Mouse (Mus musculus) midbrain, embryonic 12.5 days (tissue): ENCODE measurements at regions not wholly inside any gene's neighbourhood (a gene's known extent, or its start where the extent isn't known, plus 50 kb on each side); places are given as distances from the start of the nearest gene placed in this dataset.

Experiments
- ATAC-seq: fragments of 200-750 bp; cut with Nextera tagmentation; 2 replicates; pipeline ENCODE4 v1.8.0; 2017; ENCODE audit warnings: low read depth, moderate TSS enrichment, moderate library complexity; ENCODE audit not compliant: low FRiP score
- H3K27ac ChIP-seq: fragments of 300-500 bp; sonication (generic); replicated peaks from 2 replicates; pipeline ENCODE4 v1.5.1; 2016; ENCODE audit warnings: mild to moderate bottlenecking
- H3K27me3 ChIP-seq: fragments of 300-500 bp; sonication (generic); 2 replicates; pipeline ENCODE4 v1.6.1; 2016; ENCODE audit warnings: mild to moderate bottlenecking
- H3K36me3 ChIP-seq: fragments of 300-500 bp; sonication (generic); 2 replicates; pipeline ENCODE4 v1.6.1; 2016
- H3K4me1 ChIP-seq: fragments of 300-500 bp; sonication (generic); 2 replicates; pipeline ENCODE4 v1.6.1; 2016
- H3K4me2 ChIP-seq: fragments of 300-500 bp; sonication (generic); replicated peaks from 2 replicates; pipeline ENCODE4 v1.6.1; 2016; ENCODE audit warnings: mild to moderate bottlenecking, moderate library complexity
- H3K4me3 ChIP-seq: fragments of 300-500 bp; sonication (generic); 2 replicates; pipeline ENCODE4 v1.5.1; 2016; ENCODE audit warnings: mild to moderate bottlenecking
- H3K9ac ChIP-seq: fragments of 300-500 bp; sonication (generic); replicated peaks from 2 replicates; pipeline ENCODE4 v1.6.1; 2016; ENCODE audit warnings: mild to moderate bottlenecking, moderate library complexity
- H3K9me3 ChIP-seq: fragments of 300-500 bp; sonication (generic); 2 replicates; pipeline ENCODE4 v1.6.1; 2016; ENCODE audit warnings: mild to moderate bottlenecking
- WGBS: fragments of 180-500 bp; shearing (Covaris S2); methylation state at CpG from one replicate; pipeline ENCODE4 v1.1.7; 2016; 5-methylcytosine and 5-hydroxymethylcytosine counted together

- no peaks in the 10 kb centered on the region for H3K9me3 ChIP-seq
- no peaks in the 10 kb centered on the region for H3K36me3 ChIP-seq
- no peak overlapping the region for H3K27ac ChIP-seq
- no peak overlapping the region for H3K9ac ChIP-seq
- no peaks in the 10 kb centered on the region for H3K4me1 ChIP-seq
- no peak overlapping the region for H3K4me2 ChIP-seq
- no peak overlapping the region for H3K4me3 ChIP-seq
- ATAC-seq = no peak
- WGBS = 84% methylated on average over 6 of the region's 6 CpGs
- H3K27me3 ChIP-seq = no peaks in the 10 kb centered on the region
These were observed 202.6 kb downstream of the Sec16b start for GRCm38 (mm10) chr1:157709117-157709516.

- Histone ChIP-seq H3K27me3 (no peaks in the 10 kb centered on the region), H3K36me3 (no peaks in the 10 kb centered on the region), H3K9me3 (no peaks in the 10 kb centered on the region), H3K4me3 (no peak overlapping the region), H3K9ac (no peak overlapping the region), H3K4me2 (no peak overlapping the region), H3K4me1 (no peaks in the 10 kb centered on the region), H3K27ac (no peak overlapping the region)
- 91% methylated on average over 2 of the region's 2 CpGs for WGBS
- no peak for ATAC-seq
These were observed 204.3 kb downstream of the Sec16b start for GRCm38 (mm10) chr1:157710870-157711269.

- ATAC-seq = no peak
- Histone ChIP-seq H3K4me1 (no peaks in the 10 kb centered on the region), H3K27me3 (no peaks in the 10 kb centered on the region), H3K27ac (no peak overlapping the region), H3K4me2 (no peak overlapping the region), H3K4me3 (no peak overlapping the region), H3K9me3 (no peaks in the 10 kb centered on the region), H3K36me3 (no peaks in the 10 kb centered on the region), H3K9ac (no peak overlapping the region)
- 34% methylated on average over 2 of the region's 2 CpGs for WGBS
These were observed 206.0 kb downstream of the Sec16b start for GRCm38 (mm10) chr1:157712519-157712918.

- WGBS = 93% methylated on average over 7 of the region's 7 CpGs
- Histone ChIP-seq H3K9me3 (no peaks in the 10 kb centered on the region), H3K4me3 (no peak overlapping the region), H3K4me2 (no peak overlapping the region), H3K4me1 (no peaks in the 10 kb centered on the region), H3K36me3 (no peaks in the 10 kb centered on the region), H3K9ac (no peak overlapping the region), H3K27ac (no peak overlapping the region), H3K27me3 (no peaks in the 10 kb centered on the region)
- no peak for ATAC-seq
These were observed 207.3 kb downstream of the Sec16b start for GRCm38 (mm10) chr1:157713851-157714250.

- Histone ChIP-seq H3K27ac (no peak overlapping the region), H3K4me2 (no peak overlapping the region), H3K36me3 (no peaks in the 10 kb centered on the region), H3K4me3 (no peak overlapping the region), H3K4me1 (no peaks in the 10 kb centered on the region), H3K9me3 (no peaks in the 10 kb centered on the region), H3K9ac (no peak overlapping the region), H3K27me3 (no peaks in the 10 kb centered on the region)
- WGBS = 74% methylated on average over 3 of the region's 3 CpGs
- ATAC-seq = no peak
These were observed 209.1 kb downstream of the Sec16b start for GRCm38 (mm10) chr1:157715632-157716031.

- ATAC-seq = no peak
- 70% methylated on average over 5 of the region's 5 CpGs for WGBS
These were observed 210.6 kb downstream of the Sec16b start for GRCm38 (mm10) chr1:157717131-157717530.

GRCm38 (mm10) chr1:157721946-157722345, 215.4 kb downstream of the Sec16b start:
- Histone ChIP-seq H3K9me3 (no peaks in the 10 kb centered on the region), H3K4me3 (no peak overlapping the region), H3K4me1 (no peaks in the 10 kb centered on the region), H3K4me2 (no peak overlapping the region), H3K9ac (no peak overlapping the region), H3K27ac (no peak overlapping the region), H3K36me3 (no peaks in the 10 kb centered on the region), H3K27me3 (no peaks in the 10 kb centered on the region)
- ATAC-seq = no peak
- 82% methylated on average over 5 of the region's 5 CpGs for WGBS

More at GRCm38 (mm10) chr1:157717131-157717530, 210.6 kb downstream of the Sec16b start:
- Histone ChIP-seq H3K4me1 (no peaks in the 10 kb centered on the region), H3K27ac (no peak overlapping the region), H3K4me3 (no peak overlapping the region), H3K9ac (no peak overlapping the region), H3K4me2 (no peak overlapping the region), H3K36me3 (no peaks in the 10 kb centered on the region), H3K27me3 (no peaks in the 10 kb centered on the region), H3K9me3 (no peaks in the 10 kb centered on the region)

GRCm38 (mm10) chr1:157731124-157731523, 224.6 kb downstream of the Sec16b start:
- no peaks in the 10 kb centered on the region for H3K4me1 ChIP-seq
- H3K9ac ChIP-seq = no peak overlapping the region
- H3K36me3 ChIP-seq = no peaks in the 10 kb centered on the region
- no peaks in the 10 kb centered on the region for H3K27me3 ChIP-seq
- no peak overlapping the region for H3K4me3 ChIP-seq
- WGBS = 85% methylated on average over 1 of the region's 1 CpGs
- ATAC-seq = no peak
- no peak overlapping the region for H3K4me2 ChIP-seq
- H3K9me3 ChIP-seq = no peaks in the 10 kb centered on the region
- H3K27ac ChIP-seq = no peak overlapping the region

GRCm38 (mm10) chr1:157740725-157741665, 234.5 kb downstream of the Sec16b start:
- Histone ChIP-seq H3K9ac (no peak overlapping the region), H3K9me3 (no peaks in the 10 kb centered on the region), H3K4me1 (peaks cover 1% of the 10 kb centered on the region; the same call in 1 of the 2 replicates), H3K27ac (no peak overlapping the region), H3K4me3 (no peak overlapping the region), H3K36me3 (no peaks in the 10 kb centered on the region), H3K4me2 (no peak overlapping the region), H3K27me3 (peaks cover 3% of the 10 kb centered on the region; the same call in 1 of the 2 replicates)
- 47% methylated on average over 13 of the region's 13 CpGs for WGBS
- ATAC-seq = no peak

GRCm38 (mm10) chr1:157745611-157746010, 239.1 kb downstream of the Sec16b start:
- Histone ChIP-seq H3K9ac (no peak overlapping the region), H3K4me2 (no peak overlapping the region), H3K9me3 (no peaks in the 10 kb centered on the region), H3K27ac (no peak overlapping the region), H3K4me1 (peaks cover 12% of the 10 kb centered on the region; the same call in 1 of the 2 replicates), H3K4me3 (no peak overlapping the region), H3K36me3 (no peaks in the 10 kb centered on the region), H3K27me3 (no peaks in the 10 kb centered on the region)
- ATAC-seq = peak; percentile 72; the same call in 1 of the 2 replicates

- Histone ChIP-seq H3K4me2 (no peak overlapping the region), H3K36me3 (no peaks in the 10 kb centered on the region), H3K27ac (no peak overlapping the region), H3K9ac (no peak overlapping the region), H3K9me3 (no peaks in the 10 kb centered on the region), H3K4me1 (peaks cover 5% of the 10 kb centered on the region; the same call in 1 of the 2 replicates), H3K27me3 (no peaks in the 10 kb centered on the region), H3K4me3 (no peak overlapping the region)
- 75% methylated on average over 10 of the region's 10 CpGs for WGBS
- ATAC-seq = 0 out of 2 replicates have a peak, but pooled peaks have one; percentile 16
These were observed 248.6 kb downstream of the Sec16b start for GRCm38 (mm10) chr1:157755015-157755649.

GRCm38 (mm10) chr1:157756977-157757376, 250.4 kb downstream of the Sec16b start:
- H3K4me2 ChIP-seq = no peak overlapping the region
- no peak for ATAC-seq
- no peak overlapping the region for H3K9ac ChIP-seq
- H3K4me1 ChIP-seq = peaks cover 5% of the 10 kb centered on the region; the same call in 1 of the 2 replicates
- no peaks in the 10 kb centered on the region for H3K9me3 ChIP-seq
- H3K27ac ChIP-seq = no peak overlapping the region
- no peaks in the 10 kb centered on the region for H3K27me3 ChIP-seq
- WGBS = 81% methylated on average over 3 of the region's 3 CpGs
- H3K4me3 ChIP-seq = no peak overlapping the region
- H3K36me3 ChIP-seq = no peaks in the 10 kb centered on the region
